Mouse (Mus musculus): ENCODE measurements around the gene 6430550D23Rik.

GRCm38 (mm10) chr2:156007888-156008532 is at the start of gene 6430550D23Rik, which contains the start of gene Ergic3:
- peak; percentile 78 for TF ChIP-seq POLR2A (IDR thresholded peaks at IDR 0.05; ENCODE audit: insufficient read depth, low read depth, low read length)
- TF ChIP-seq CTCF (IDR thresholded peaks at IDR 0.05; ENCODE audit: insufficient read depth, low read depth, low read length): no peak

Data from olfactory bulb, adult 2 months (tissue).